Mouse (Mus musculus) leukemia stem cell, adult 10-12 weeks (primary cell): Measurements from ENCODE around the gene Csnk2a2. TPM values are rescaled to one million over a fixed set of nuclear protein-coding genes. Genes with fewer than 3 reads are reported as not detected.

Source experiments
- polyA plus RNA-seq: library from polyadenylated mRNA; stranded (reverse); fragments of >175 nt; gene quantifications from 2 replicates; pipeline ENCODE4 v1.2.3, GENCODE M21; 2012; ENCODE audit warnings: low replicate concordance

Csnk2a2 gene
- 20.2 and 41.4 TPM in 2 replicates for polyA plus RNA-seq

GRCm38 (mm10) chr8:95490006-95490405 is at the start of gene Csnk2a2:
Csnk2a2 (minus strand) TSS chr8:95490039.

DNA sequence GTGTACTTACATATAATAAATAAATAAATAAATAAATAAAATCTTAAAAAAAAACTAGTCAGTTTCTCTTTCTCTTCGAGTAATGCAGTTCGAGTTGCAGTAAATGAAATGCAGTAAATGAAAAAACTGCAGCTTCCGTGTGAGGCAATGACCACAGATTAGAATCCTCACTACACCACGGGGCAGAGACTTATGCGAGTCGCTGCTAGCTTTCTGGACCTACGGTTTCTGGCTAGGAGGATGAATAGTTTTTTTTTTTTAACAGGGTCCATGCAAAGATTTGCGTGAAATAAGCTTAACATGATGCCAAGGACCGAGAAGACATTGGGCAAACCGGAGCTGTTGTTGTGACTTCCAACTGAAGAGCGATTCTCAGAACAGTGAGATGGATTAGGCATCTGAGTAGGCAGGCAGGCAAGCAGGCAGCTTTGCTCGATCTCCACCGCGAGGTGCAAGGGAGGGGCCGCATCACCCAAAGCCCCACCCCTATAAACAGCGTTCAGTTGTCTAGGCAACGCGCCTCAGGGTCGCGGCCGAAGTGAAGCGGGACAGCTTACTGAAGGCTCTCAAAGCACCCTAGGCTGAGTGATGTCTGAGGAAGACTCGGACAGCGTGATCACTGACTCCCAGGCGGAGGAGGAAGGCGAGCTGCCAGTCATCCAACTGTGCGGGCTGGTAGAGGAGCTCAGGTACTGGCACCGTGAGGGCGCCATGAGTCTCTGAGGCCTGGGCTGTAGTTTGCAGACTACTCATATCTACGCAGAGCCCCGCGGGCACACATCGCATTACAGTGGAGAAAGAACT is 43.9 kb upstream of the Csnk2a2 start, which contains the start of gene Ccdc113:
Gene Ccdc113, plus strand, starts transcription at position 502 of the 804 bp plus-strand sequence.

DNA sequence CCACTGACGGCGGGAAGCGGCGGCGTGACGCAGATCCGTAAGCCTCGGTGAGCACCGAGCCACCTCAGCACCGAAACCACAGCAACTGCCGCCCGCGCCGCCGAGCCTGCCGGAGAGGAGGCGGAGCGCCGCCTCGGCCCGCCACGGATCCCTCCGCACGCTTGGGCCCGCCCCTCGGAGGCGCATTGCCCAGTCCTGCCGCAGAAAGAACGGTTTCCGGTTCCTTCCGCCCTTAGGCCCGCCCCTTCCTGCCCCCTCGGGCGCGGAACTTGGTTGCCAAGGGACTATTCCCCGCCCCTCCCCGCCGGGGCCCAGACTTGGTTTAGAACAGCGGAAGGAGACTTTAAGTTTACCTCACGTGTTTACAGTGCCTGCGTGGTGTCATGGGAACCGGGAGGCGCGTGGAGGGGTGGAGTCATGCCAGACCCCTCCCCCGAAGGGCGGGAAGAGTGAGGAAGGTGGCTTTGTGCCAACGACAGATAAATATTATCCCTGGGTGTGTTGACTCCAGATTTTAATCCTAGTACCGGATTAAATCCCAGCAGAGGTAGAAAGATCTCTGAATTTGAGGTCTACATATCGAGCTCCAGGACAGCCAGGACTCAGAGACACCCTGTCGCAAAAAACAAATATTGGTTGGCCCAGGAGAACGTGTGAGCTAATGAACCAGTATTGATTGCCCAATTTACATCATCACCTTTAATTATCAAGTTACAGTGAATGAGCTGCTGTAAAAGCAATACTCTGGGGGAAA is 55.0 kb downstream of the Csnk2a2 start, which contains the start of gene Cfap20:
Gene Cfap20, minus strand, starts transcription at position 184 of the 754 bp plus-strand sequence.

Other genes with a start within 250 kb of the Csnk2a2 start
- gene Cngb1, start 183.5 kb downstream of the Csnk2a2 start, polyA plus RNA-seq = not detected in 2 replicates
- gene Tepp, start 179.5 kb downstream of the Csnk2a2 start, polyA plus RNA-seq = not detected in 2 replicates
- gene Zfp319, start 158.1 kb downstream of the Csnk2a2 start, polyA plus RNA-seq = 5.1 and 5.3 TPM in 2 replicates
- 9.7 and 20.6 TPM in 2 replicates for gene Usb1, start 157.8 kb downstream of the Csnk2a2 start, polyA plus RNA-seq
- gene Mmp15, start 137.8 kb downstream of the Csnk2a2 start, polyA plus RNA-seq = 0.60 and 0.65 TPM in 2 replicates
- gene Cfap20, start 55.2 kb downstream of the Csnk2a2 start, polyA plus RNA-seq = 32.1 and 32.2 TPM in 2 replicates
- gene Ccdc113, start 44.0 kb upstream of the Csnk2a2 start, polyA plus RNA-seq = not detected in 2 replicates
- gene Prss54, start 86.3 kb upstream of the Csnk2a2 start, polyA plus RNA-seq = not detected in 2 replicates
- gene Gins3, start 143.4 kb upstream of the Csnk2a2 start, polyA plus RNA-seq = 8.2 and 10.0 TPM in 2 replicates
- gene Ndrg4, start 186.9 kb upstream of the Csnk2a2 start, polyA plus RNA-seq = 0.21 and 0.40 TPM in 2 replicates
- gene Setd6, start 225.8 kb upstream of the Csnk2a2 start, polyA plus RNA-seq = 11.1 and 15.0 TPM in 2 replicates